Mouse (Mus musculus) CH12.LX (cell line): ENCODE data around the gene Ankle1. TPM values are rescaled to one million over a fixed set of nuclear protein-coding genes. Genes with fewer than 3 reads are reported as not detected.
"Not testable (repeated sequence)": the region's sequence is repeated elsewhere in the genome, so short reads cannot be mapped to it uniquely, and the experiment has no call there.

Source experiments
- DNase-seq: peaks from one replicate; pipeline ENCODE4 v3.0.0-alpha.2; 2013; ENCODE audit errors: extremely low read depth
- H3K27ac ChIP-seq: 2 replicates; pipeline ENCODE4 v1.5.1; 2012; ENCODE audit warnings: low read depth, mild to moderate bottlenecking, control low read depth, moderate library complexity; ENCODE audit not compliant: insufficient read depth
- H3K27me3 ChIP-seq: replicated peaks from 2 replicates; pipeline ENCODE3; 2012; ENCODE audit warnings: inconsistent platforms
- H3K36me3 ChIP-seq, 2 experiments: replicated peaks in 1 of 2; 2 replicates each; pipeline versions ENCODE3 to v1.6.1; 2012; ENCODE audit warnings: inconsistent platforms in 1 of 2, low read length in 1 of 2, mild to moderate bottlenecking in 1 of 2, mixed read lengths in 1 of 2, moderate library complexity in 1 of 2; ENCODE audit not compliant: control insufficient read depth in 1 of 2, insufficient read depth in 1 of 2
- H3K4me1 ChIP-seq, 2 experiments: 2 replicates each; pipeline ENCODE4 v1.6.1; 2012; ENCODE audit warnings: inconsistent platforms in 1 of 2, moderate library complexity in 1 of 2; ENCODE audit not compliant: insufficient read depth in 2 of 2, control insufficient read depth in 1 of 2
- H3K4me2 ChIP-seq: 2 replicates; pipeline ENCODE4 v1.6.1; 2012; ENCODE audit warnings: low read depth, mild to moderate bottlenecking, control low read depth; ENCODE audit not compliant: poor library complexity, insufficient read depth, severe bottlenecking
- H3K4me3 ChIP-seq, 3 experiments: fragments of 150-350 bp in 1 of 3; sonication (generic) in 1 of 3; replicated peaks in 1 of 3; 2 replicates each; pipeline versions ENCODE3 to v1.5.1; 2011 to 2012; ENCODE audit warnings: low read depth in 2 of 3, low read length in 2 of 3, mild to moderate bottlenecking in 2 of 3, moderate library complexity in 2 of 3, control low read depth in 1 of 3, improper control_type of control experiment in 1 of 3, inconsistent platforms in 1 of 3, mixed read lengths in 1 of 3; ENCODE audit not compliant: poor library complexity in 1 of 3
- H3K79me2 ChIP-seq: replicated peaks from 2 replicates; pipeline ENCODE4 v1.6.1; 2012; ENCODE audit warnings: mild to moderate bottlenecking, moderate library complexity; ENCODE audit not compliant: control insufficient read depth, poor library complexity, insufficient read depth, severe bottlenecking; ENCODE audit errors: extremely low read depth
- H3K9ac ChIP-seq: 2 replicates; pipeline ENCODE4 v1.6.1; 2012; ENCODE audit warnings: low read depth, mild to moderate bottlenecking, control low read depth, moderate library complexity; ENCODE audit not compliant: insufficient read depth
- H3K9me3 ChIP-seq: replicated peaks from 2 replicates; pipeline ENCODE3; 2012; ENCODE audit warnings: low read length, inconsistent platforms, mixed read lengths
- CHD2 ChIP-seq: IDR thresholded peaks from 2 replicates; pipeline ENCODE4 v1.6.1; 2011; ENCODE audit warnings: low read length, improper control_type of control experiment
- JUND ChIP-seq: conservative IDR thresholded peaks from 2 replicates; pipeline ENCODE4 v1.6.1; 2011; ENCODE audit warnings: low read depth, low read length, improper control_type of control experiment
- POLR2A ChIP-seq: IDR thresholded peaks from 2 replicates; pipeline ENCODE4 v1.6.1; 2011; ENCODE audit warnings: low read depth, mild to moderate bottlenecking, improper control_type of control experiment, low read length
- POLR2AphosphoS2 ChIP-seq: IDR thresholded peaks from 2 replicates; pipeline ENCODE4 v1.6.1; 2011; ENCODE audit warnings: low read depth, low read length, improper control_type of control experiment
- SMC3 ChIP-seq: IDR thresholded peaks from 2 replicates; pipeline ENCODE4 v1.6.1; 2011; ENCODE audit warnings: low read depth, low read length, improper control_type of control experiment
- USF2 ChIP-seq: conservative IDR thresholded peaks from 2 replicates; pipeline ENCODE4 v1.6.1; 2011; ENCODE audit warnings: low read depth, low read length, improper control_type of control experiment
- ZNF384 ChIP-seq: IDR thresholded peaks from 2 replicates; pipeline ENCODE4 v1.6.1; 2012; ENCODE audit warnings: low read depth, low read length, improper control_type of control experiment, inconsistent platforms
- dilution Hi-C: fragments of 300-500 bp; cut with MboI; formaldehyde crosslinking; loops from 2 replicates; pipeline ENCODE4 v1.14.3; 2020; ENCODE audit warnings: low sequenced_read_pairs; ENCODE audit not compliant: extremely low pct_unique_long_range_greater_than_20kb, extremely low pct_ligation_motif_present
- in situ Hi-C: fragments of 300-500 bp; cut with MboI; formaldehyde crosslinking; loops from 3 replicates; pipeline ENCODE4 v1.14.3; 2019; ENCODE audit warnings: low sequenced_read_pairs, low pct_ligation_motif_present, low pct_unique_long_range_greater_than_20kb, mixed read lengths
- polyA plus RNA-seq: library from polyadenylated mRNA; unstranded; fragments of >175 nt; gene quantifications from 2 replicates; pipeline ENCODE4 v1.2.1, GENCODE M21; 2012; ENCODE audit warnings: low read depth; ENCODE audit not compliant: insufficient read length
- total RNA-seq, 2 experiments: library from RNA; depleted of rRNA; stranded (reverse); fragments of 300-350 nt in 1 of 2; fragments of >200 nt in 1 of 2; gene quantifications; 2 replicates each; pipeline ENCODE4 v1.2.3; 2012 to 2014

The Ankle1 gene
- total and polyA plus RNA-seq, 3 experiments, result 9.4 to 17.9 (median 17.4) TPM

DNA sequence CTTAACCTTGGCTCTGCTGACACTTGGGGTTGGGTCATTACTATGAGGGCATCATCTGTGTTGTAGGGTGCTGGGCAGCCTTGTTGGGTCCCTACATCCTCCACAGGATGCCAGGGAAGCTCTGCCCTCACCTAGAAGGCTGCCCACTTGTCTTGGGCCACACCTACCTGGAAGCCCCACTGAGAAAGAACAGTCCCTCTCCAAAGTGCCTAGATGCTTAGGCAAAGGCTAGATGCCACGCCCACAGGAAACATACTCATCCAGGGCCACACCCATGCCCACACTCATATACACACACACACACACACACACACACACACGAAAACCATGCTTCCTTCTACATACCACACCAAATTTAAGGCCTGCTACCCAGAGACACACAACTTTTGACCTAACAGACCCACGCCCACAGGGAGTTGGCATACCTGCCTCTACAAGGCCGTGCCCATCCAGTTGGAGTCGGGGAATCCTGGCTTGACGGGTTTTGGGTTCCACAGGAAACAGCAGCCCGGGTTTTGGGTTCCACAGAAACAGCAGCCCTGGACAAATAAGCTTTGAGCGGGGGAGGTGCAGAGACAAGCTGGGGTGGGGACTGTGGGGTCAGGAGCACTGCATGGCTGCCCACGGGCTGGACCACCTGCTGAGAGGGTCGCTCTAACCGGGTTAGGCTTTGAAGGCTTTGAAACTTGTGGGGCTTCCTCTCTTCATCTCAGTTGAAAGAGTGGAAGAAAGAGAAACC is 5.9 kb downstream of the Ankle1 start:
- in situ Hi-C loops, result no loop called here
- Histone ChIP-seq H3K4me3 (no peak overlapping the region), H3K9me3 (no peaks in the 10 kb centered on the region), H3K27ac (no peak overlapping the region), H3K79me2 (0 out of 2 replicates have a peak, but pooled peaks cover 5% of the 10 kb centered on the region), H3K4me2 (no peak overlapping the region), H3K9ac (no peak overlapping the region), H3K27me3 (no peaks in the 10 kb centered on the region), H3K36me3 (peaks cover 32 to 42% of the 10 kb centered on the region in 2 experiments), H3K4me1 (peaks cover 8 to 21% of the 10 kb centered on the region in 2 experiments; a peak in 3 of 4 replicates)
- dilution Hi-C loops, result no loop called here
- no peak for DNase-seq
- TF ChIP-seq ZNF384 (peak; percentile 40; the same call in 1 of the 2 replicates), POLR2A (peak; percentile 47), USF2 (no peak), CHD2 (0 out of 2 replicates have a peak, but pooled peaks have one; percentile 10), POLR2AphosphoS2 (peak; percentile 70; the same call in 1 of the 2 replicates)

DNA sequence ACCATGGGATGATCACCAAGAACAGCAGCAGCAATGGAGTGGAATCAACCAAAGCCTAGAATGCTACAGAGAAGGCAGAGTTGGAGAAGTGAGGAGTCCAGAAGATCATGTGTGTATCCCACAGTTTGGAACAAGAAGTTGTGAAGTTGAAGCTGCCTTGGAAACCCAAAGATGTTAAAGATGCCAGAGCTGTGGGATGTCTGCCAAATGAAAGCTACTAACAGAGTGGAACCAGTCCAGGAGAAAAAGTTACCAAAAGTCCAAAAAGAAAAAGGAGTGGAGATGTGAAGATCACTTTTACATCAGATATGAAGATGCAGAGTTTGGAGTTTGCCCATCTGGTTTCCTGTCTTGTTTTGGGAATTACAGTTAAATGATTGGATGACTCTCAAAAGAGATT is 16.3 kb downstream of the Ankle1 start:
- Histone ChIP-seq H3K36me3 (no peaks in the 10 kb centered on the region), H3K4me3 (no peak overlapping the region), H3K9ac (no peak overlapping the region), H3K9me3 (peaks cover 22% of the 10 kb centered on the region), H3K79me2 (no peaks in the 10 kb centered on the region), H3K4me2 (no peak overlapping the region), H3K4me1 (no peaks in the 10 kb centered on the region)
- in situ Hi-C loops, result no loop called here
- DNase-seq, result no peak
- TF ChIP-seq SMC3, result no peak
- no peak for TF ChIP-seq JUND
- TF ChIP-seq, all 38 proteins: peak for 0
- Histone ChIP-seq H3K27ac (no peak overlapping the region), H3K27me3 (peaks cover 20% of the 10 kb centered on the region)
- dilution Hi-C loops, result no loop called here

DNA sequence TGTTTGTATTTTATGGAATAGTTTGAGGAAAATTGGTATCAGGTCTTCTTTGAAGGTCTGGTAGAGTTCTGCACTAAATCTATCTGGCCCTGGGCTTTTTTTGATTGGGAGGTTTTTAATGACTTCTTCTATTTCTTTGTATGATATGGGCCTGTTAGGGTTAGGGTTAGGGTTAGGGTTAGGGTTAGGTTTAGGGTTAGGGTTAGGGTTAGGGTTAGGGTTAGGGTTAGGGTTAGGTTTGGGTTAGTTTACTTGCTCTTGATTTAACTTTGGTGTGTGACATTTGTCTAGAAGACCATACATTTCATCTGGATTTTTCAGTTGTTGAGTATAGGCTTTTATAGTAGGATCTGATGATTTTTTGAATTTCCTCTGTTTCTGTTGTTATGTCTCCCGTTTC is 27.1 kb downstream of the Ankle1 start:
- in situ Hi-C loops, result loop anchor here (5.0 kb wide), 1 partner anchor 34 kb away; the partner anchor contains the start of gene Dda1
- DNase-seq, H3K4me2 ChIP-seq, H3K9ac ChIP-seq, H3K9me3 ChIP-seq, H3K4me1 ChIP-seq, H3K4me3 ChIP-seq, H3K79me2 ChIP-seq, H3K27ac ChIP-seq, dilution Hi-C loops, H3K27me3 ChIP-seq, H3K36me3 ChIP-seq: not testable (repeated sequence)
